In genomic region chr2:112266780-112267179, GRCm38 (mm10) we compare ENCODE assay signal across 9 mouse cellular contexts. TPM values are rescaled to one million over a fixed set of nuclear protein-coding genes. Genes with fewer than 3 reads are reported as not detected.
DNase-seq lines count a peak whose midpoint lies in the region; ATAC-seq and TF ChIP-seq lines count a peak whose summit lies in the region.
"Had no signal": no experiment of that assay in that cellular context is flagged by ENCODE, and none has a peak within 500 bp of the region (broad histone marks: within the 10 kb centered on the region; RNA-seq: fewer than 3 reads in every experiment).

No protein-coding gene starts in this region.

- peak overlapping the region; percentile 89 for H3K4me2 ChIP-seq in forebrain, embryonic 13.5 days
- peak overlapping the region; percentile 87 for H3K4me2 ChIP-seq in hindbrain, postnatal 0 days (ENCODE audit: low read depth, low read length)

- H3K9ac ChIP-seq in forebrain, embryonic 13.5 days = peak overlapping the region; percentile 83
- peak overlapping the region; percentile 85 for H3K9ac ChIP-seq in hindbrain, postnatal 0 days (replicated peaks; ENCODE audit: low read length)

- no peak for ATAC-seq in forebrain, embryonic 13.5 days
- no peak for ATAC-seq in hindbrain, postnatal 0 days
- ATAC-seq in inflammation-experienced regulatory T-cells, adult 6 months = no peak

- no peak for TF ChIP-seq CTCF in kidney, adult 2 months (conservative IDR thresholded peaks at IDR 0.05; ENCODE audit: insufficient read depth, insufficient read length, low read depth, low read length)
- TF ChIP-seq CTCF in hindbrain, postnatal 0 days (IDR thresholded peaks at IDR 0.05; ENCODE audit: low read depth) = no peak

- H3K36me3 ChIP-seq in kidney, adult 2 months (ENCODE audit: control insufficient read depth, insufficient read depth, low read length) = no peaks in the 10 kb centered on the region
- H3K36me3 ChIP-seq in forebrain, embryonic 13.5 days (ENCODE audit: poor library complexity, severe bottlenecking) = no peaks in the 10 kb centered on the region
- H3K36me3 ChIP-seq in hindbrain, postnatal 0 days (ENCODE audit: insufficient read depth, low read length) = no peaks in the 10 kb centered on the region
- no peaks in the 10 kb centered on the region for H3K36me3 ChIP-seq in midbrain, embryonic 10.5 days

- peak overlapping the region; percentile 48 for H3K4me3 ChIP-seq in kidney, adult 2 months (ENCODE audit: insufficient read depth, low read depth, low read length)
- H3K4me3 ChIP-seq in forebrain, embryonic 13.5 days = peak overlapping the region; percentile 68
- peak overlapping the region; percentile 87 for H3K4me3 ChIP-seq in hindbrain, postnatal 0 days (ENCODE audit: low read length)
- H3K4me3 ChIP-seq in midbrain, embryonic 10.5 days = peak overlapping the region; percentile 85

- H3K4me1 ChIP-seq in kidney, adult 2 months (ENCODE audit: control insufficient read depth, insufficient read depth, low read length) = peaks cover 3% of the 10 kb centered on the region; the same call in 1 of the 2 replicates
- H3K4me1 ChIP-seq in forebrain, embryonic 13.5 days = peaks cover 53% of the 10 kb centered on the region
- peaks cover 22% of the 10 kb centered on the region for H3K4me1 ChIP-seq in hindbrain, postnatal 0 days (ENCODE audit: insufficient read depth, low read length)
- H3K4me1 ChIP-seq in midbrain, embryonic 10.5 days = peaks cover 43% of the 10 kb centered on the region

- TF ChIP-seq POLR2A in kidney, adult 2 months (IDR thresholded peaks at IDR 0.05; ENCODE audit: low read depth, low read length) = no peak

- whole genome bisulfite sequencing in kidney, adult 2 months = 18% methylated on average over 10 of the region's 10 CpGs
- 58% methylated on average over 10 of the region's 10 CpGs for WGBS in forebrain, embryonic 13.5 days
- WGBS in hindbrain, postnatal 0 days = 19% methylated on average over 10 of the region's 10 CpGs
- 76% methylated on average over 10 of the region's 10 CpGs for WGBS in midbrain, embryonic 10.5 days

- DNase-seq in kidney, adult 2 months = peak; percentile 34
- DNase-seq in kidney, postnatal 4 days = no peak
- peak; percentile 32 for DNase-seq in adrenal gland, postnatal 14 days
- DNase-seq in hindbrain, postnatal 0 days (ENCODE audit: low spot score) = peak; percentile 27
- DNase-seq in midbrain, embryonic 10.5 days (ENCODE audit: low spot score) = no peak
- DNase-seq in thymus, postnatal 4 days = peak; percentile 34

- H3K27ac ChIP-seq in kidney, adult 2 months (ENCODE audit: insufficient read depth, low read depth, low read length) = peak overlapping the region; percentile 35
- H3K27ac ChIP-seq in forebrain, embryonic 13.5 days = no peak overlapping the region
- peak overlapping the region; percentile 96; the same call in 1 of the 2 replicates for H3K27ac ChIP-seq in hindbrain, postnatal 0 days
- no peak overlapping the region for H3K27ac ChIP-seq in midbrain, embryonic 10.5 days (replicated peaks)

- no peaks in the 10 kb centered on the region for H3K9me3 ChIP-seq in forebrain, embryonic 13.5 days (replicated peaks)
- no peaks in the 10 kb centered on the region for H3K9me3 ChIP-seq in hindbrain, postnatal 0 days (ENCODE audit: low read length)
- H3K9me3 ChIP-seq in midbrain, embryonic 10.5 days (replicated peaks) = no peaks in the 10 kb centered on the region

- H3K27me3 ChIP-seq in kidney, adult 2 months (replicated peaks; ENCODE audit: control insufficient read depth, insufficient read depth, low read length) = no peaks in the 10 kb centered on the region
- no peaks in the 10 kb centered on the region for H3K27me3 ChIP-seq in forebrain, embryonic 13.5 days
- no peaks in the 10 kb centered on the region for H3K27me3 ChIP-seq in hindbrain, postnatal 0 days (ENCODE audit: insufficient read depth, low read length)
- no peaks in the 10 kb centered on the region for H3K27me3 ChIP-seq in midbrain, embryonic 10.5 days (ENCODE audit: low read depth, poor library complexity, severe bottlenecking)

RNA-seq across cellular contexts. Expression of gene Gm21985, which starts 0.7 kb away (rescaled TPM):
- not detected in 2 replicates for polyA plus RNA-seq in kidney, adult 2 months (2012; rRNA removed)
- total RNA-seq in adrenal gland, postnatal 14 days (2021) = not detected in 2 replicates
- not detected in 2 replicates for polyA plus RNA-seq in forebrain, embryonic 13.5 days (2015; fragmentation: Nextera tagmentation; extraction: Ambion mirVana)
- total RNA-seq in hindbrain, postnatal 0 days (2014; rRNA removed) = not detected in 2 replicates
- polyA plus RNA-seq in hindbrain, postnatal 0 days (2015; fragmentation: Nextera tagmentation; extraction: Ambion mirVana) = not detected in 2 replicates
- polyA plus RNA-seq in midbrain, embryonic 10.5 days (2016; fragmentation: Nextera tagmentation; extraction: Ambion mirVana) = 0.04 TPM in 1 of 2 replicates, not detected in the other
- polyA plus RNA-seq in inflammation-experienced regulatory T-cells, adult 6 months (2017; shearing (Covaris generic)) = not detected
- total RNA-seq: neutrophil, adult 5-6 weeks had no signal

RNA-seq across cellular contexts. Expression of gene Slc12a6, which starts 1.2 kb away (rescaled TPM):
- 27.8 and 29.6 TPM in 2 replicates for polyA plus RNA-seq in kidney, adult 2 months (2012; rRNA removed)
- 35.0 and 48.5 TPM in 2 replicates for total RNA-seq in adrenal gland, postnatal 14 days (2021)
- 11.8 and 14.7 TPM in 2 replicates for polyA plus RNA-seq in forebrain, embryonic 13.5 days (2015; fragmentation: Nextera tagmentation; extraction: Ambion mirVana)
- 55.5 and 68.2 TPM in 2 replicates for total RNA-seq in hindbrain, postnatal 0 days (2014; rRNA removed)
- 12.6 and 13.6 TPM in 2 replicates for polyA plus RNA-seq in hindbrain, postnatal 0 days (2015; fragmentation: Nextera tagmentation; extraction: Ambion mirVana)
- 7.4 and 11.3 TPM in 2 replicates for polyA plus RNA-seq in midbrain, embryonic 10.5 days (2016; fragmentation: Nextera tagmentation; extraction: Ambion mirVana)
- 10 to 100 TPM; 37.3 to 57.5 (median 52.3) TPM for polyA plus RNA-seq in inflammation-experienced regulatory T-cells, adult 6 months (2017; shearing (Covaris generic))

RNA-seq across cellular contexts. Expression of gene Nop10, which starts 5.1 kb away (rescaled TPM):
- polyA plus RNA-seq in kidney, adult 2 months (2012; rRNA removed) = 166 and 167 TPM in 2 replicates
- 128 and 139 TPM in 2 replicates for total RNA-seq in adrenal gland, postnatal 14 days (2021)
- 180 and 196 TPM in 2 replicates for polyA plus RNA-seq in forebrain, embryonic 13.5 days (2015; fragmentation: Nextera tagmentation; extraction: Ambion mirVana)
- total RNA-seq in hindbrain, postnatal 0 days (2014; rRNA removed) = 61.0 and 115 TPM in 2 replicates
- 177 and 183 TPM in 2 replicates for polyA plus RNA-seq in hindbrain, postnatal 0 days (2015; fragmentation: Nextera tagmentation; extraction: Ambion mirVana)
- 178 and 211 TPM in 2 replicates for polyA plus RNA-seq in midbrain, embryonic 10.5 days (2016; fragmentation: Nextera tagmentation; extraction: Ambion mirVana)
- 100 to 1,000 TPM; 152 to 243 (median 201) TPM for polyA plus RNA-seq in inflammation-experienced regulatory T-cells, adult 6 months (2017; shearing (Covaris generic))

RNA-seq across cellular contexts. Expression of gene Nutm1, which starts 7.7 kb away (rescaled TPM):
- polyA plus RNA-seq in kidney, adult 2 months (2012; rRNA removed) = 0.02 TPM in 1 of 2 replicates, not detected in the other
- not detected in 2 replicates for total RNA-seq in adrenal gland, postnatal 14 days (2021)
- not detected in 2 replicates for polyA plus RNA-seq in forebrain, embryonic 13.5 days (2015; fragmentation: Nextera tagmentation; extraction: Ambion mirVana)
- 0.05 TPM in 1 of 2 replicates, not detected in the other for total RNA-seq in hindbrain, postnatal 0 days (2014; rRNA removed)
- 0.06 and 0.11 TPM in 2 replicates for polyA plus RNA-seq in hindbrain, postnatal 0 days (2015; fragmentation: Nextera tagmentation; extraction: Ambion mirVana)
- polyA plus RNA-seq in midbrain, embryonic 10.5 days (2016; fragmentation: Nextera tagmentation; extraction: Ambion mirVana) = 0.02 TPM in 1 of 2 replicates, not detected in the other
- not detected for polyA plus RNA-seq in inflammation-experienced regulatory T-cells, adult 6 months (2017; shearing (Covaris generic))
- total RNA-seq: neutrophil, adult 5-6 weeks had no signal

RNA-seq across cellular contexts. Expression of gene Lpcat4, which starts 27.5 kb away (rescaled TPM):
- 22.5 and 22.6 TPM in 2 replicates for polyA plus RNA-seq in kidney, adult 2 months (2012; rRNA removed)
- 6.6 and 6.9 TPM in 2 replicates for total RNA-seq in adrenal gland, postnatal 14 days (2021)
- 9.7 and 10.6 TPM in 2 replicates for polyA plus RNA-seq in forebrain, embryonic 13.5 days (2015; fragmentation: Nextera tagmentation; extraction: Ambion mirVana)
- 21.3 and 44.7 TPM in 2 replicates for total RNA-seq in hindbrain, postnatal 0 days (2014; rRNA removed)
- 20.8 and 22.8 TPM in 2 replicates for polyA plus RNA-seq in hindbrain, postnatal 0 days (2015; fragmentation: Nextera tagmentation; extraction: Ambion mirVana)
- 11.4 and 13.7 TPM in 2 replicates for polyA plus RNA-seq in midbrain, embryonic 10.5 days (2016; fragmentation: Nextera tagmentation; extraction: Ambion mirVana)
- polyA plus RNA-seq in inflammation-experienced regulatory T-cells, adult 6 months (2017; shearing (Covaris generic)) = 10 to 100 TPM; 30.4 to 45.0 (median 34.4) TPM

Comparison
In these comparisons a context has a peak if more than half of its experiments do, and no peak if none do; other contexts are left out.
1. DNase-seq: peak in kidney, adult 2 months (single experiment), adrenal gland, postnatal 14 days (single experiment), hindbrain, postnatal 0 days (single experiment) and thymus, postnatal 4 days (single experiment); none in kidney, postnatal 4 days (0 of 2) and midbrain, embryonic 10.5 days (single experiment).
2. H3K27ac ChIP-seq: peak in kidney, adult 2 months (single experiment) and hindbrain, postnatal 0 days (single experiment); none in forebrain, embryonic 13.5 days (single experiment) and midbrain, embryonic 10.5 days (single experiment).
3. Peak in every context shown above with its lines, with median percentiles within 50 percentile points of each other: H3K4me3 ChIP-seq.